Mouse (Mus musculus) layer of hippocampus, postnatal 14 days (tissue): ENCODE measurements around the gene Tbata. TPM values are rescaled to one million over a fixed set of nuclear protein-coding genes. Genes with fewer than 3 reads are reported as not detected.

Experiments used
- DNase-seq, 2 experiments: peaks; one replicate each; pipeline ENCODE4 v3.0.0; 2021 to 2022; ENCODE audit warnings: low spot score in 2 of 2, mixed read lengths in 1 of 2
- total RNA-seq, 2 experiments: library from RNA; stranded (reverse); gene quantifications; 2 replicates each; pipeline ENCODE4 v1.2.3; 2021

Tbata gene
- total RNA-seq, 2 experiments from 2014 or later = 10.8 TPM

- no peak for DNase-seq
Observed at GRCm38 (mm10) chr10:61162366-61162765, 9.4 kb upstream of the Tbata start.

GRCm38 (mm10) chr10:61167333-61168096 is 4.2 kb upstream of the Tbata start:
- no peak for DNase-seq

- no peak for DNase-seq
Observed at GRCm38 (mm10) chr10:61168393-61168792, 3.4 kb upstream of the Tbata start.

DNA sequence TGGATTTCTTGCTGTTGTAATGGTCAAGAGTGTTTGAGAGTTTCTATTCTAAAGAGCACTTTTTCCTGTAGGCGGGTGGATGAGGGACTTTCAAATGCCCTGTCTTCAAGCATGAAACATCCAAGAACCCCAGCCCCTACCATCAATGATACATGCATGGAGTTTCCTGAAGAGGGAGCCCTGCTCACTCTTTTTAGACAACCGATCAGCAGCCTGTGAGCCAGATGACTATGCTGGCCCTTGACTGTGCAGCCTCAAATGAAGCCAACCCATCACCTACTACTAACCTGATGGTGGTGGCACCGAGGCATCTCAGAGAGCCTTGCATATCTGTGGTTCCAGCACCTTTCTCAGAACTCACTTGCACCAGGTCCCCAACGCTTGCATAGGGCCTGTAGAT is 742 bp downstream of the Tbata start:
- no peak for DNase-seq

DNA sequence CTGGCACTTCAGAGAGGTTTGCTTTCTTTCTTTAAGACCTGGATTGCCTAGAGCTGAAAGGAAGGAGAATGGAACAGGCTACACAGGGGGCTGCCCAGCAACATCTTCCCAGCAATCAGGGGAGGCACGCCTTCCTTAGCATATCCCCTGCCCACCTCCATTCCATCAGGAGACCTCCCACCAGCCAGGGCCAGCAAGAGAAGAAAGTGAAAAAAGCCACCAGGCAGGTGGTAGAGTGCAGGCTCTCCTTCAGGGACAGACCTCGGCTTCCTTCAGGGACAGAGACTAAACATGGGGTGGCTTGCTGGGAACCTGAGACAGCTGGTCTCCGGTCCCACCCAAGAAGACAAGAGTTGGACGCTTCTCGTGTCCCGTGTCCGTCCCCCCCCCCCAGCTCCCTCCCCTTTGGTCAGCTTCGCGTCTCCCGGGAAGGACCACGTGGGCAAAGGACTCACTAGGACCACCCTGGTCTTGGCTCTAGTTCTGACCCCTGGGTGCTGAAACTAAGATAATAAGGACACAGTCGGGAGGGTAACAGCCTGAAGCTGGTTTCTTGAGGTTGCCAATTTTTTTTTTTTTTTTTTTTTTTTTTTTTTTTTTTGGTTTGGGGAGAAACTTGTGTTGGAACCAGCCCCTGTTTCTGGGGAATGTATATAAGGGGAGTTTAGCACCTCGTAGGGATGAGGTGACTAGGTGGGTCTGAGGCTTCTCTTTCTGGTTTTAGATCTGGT is 3.1 kb downstream of the Tbata start:
- no peak for DNase-seq

DNA sequence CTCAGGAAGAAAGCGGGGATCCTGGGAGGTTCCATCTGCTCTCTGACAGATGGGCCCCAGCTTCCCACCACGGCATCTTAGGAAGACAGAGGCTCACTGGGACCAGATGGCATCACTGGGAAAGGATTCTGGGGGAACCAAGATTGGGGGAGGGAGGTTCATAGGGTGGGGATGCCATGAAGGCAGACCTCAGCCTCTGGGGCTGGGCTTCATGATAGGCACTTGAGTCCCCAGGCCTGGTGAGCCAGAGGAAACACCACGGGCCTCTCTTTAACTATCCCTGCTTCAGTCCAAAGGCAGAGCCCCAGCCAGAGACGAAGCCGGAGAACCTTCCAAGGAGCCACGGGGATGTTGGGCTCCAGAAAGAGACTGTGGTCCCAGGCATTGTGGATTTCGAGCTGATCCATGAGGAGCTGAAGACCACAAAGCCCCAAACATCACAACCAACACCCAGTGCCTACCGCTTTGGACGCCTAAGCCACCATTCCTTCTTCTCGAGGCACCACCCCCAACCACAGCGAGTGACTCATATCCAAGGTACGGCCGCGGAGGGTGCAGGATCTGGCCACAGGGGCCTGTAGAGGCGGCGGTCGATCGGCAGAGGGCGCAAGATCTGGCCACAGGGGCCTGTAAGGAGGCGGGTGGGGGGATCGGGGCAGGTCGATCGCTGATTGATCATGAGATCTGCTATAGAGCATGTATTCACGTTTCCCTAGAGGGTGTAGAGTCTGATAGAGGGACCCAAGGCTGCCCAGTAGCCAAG is 3.9 kb downstream of the Tbata start:
- DNase-seq = peak; percentile 28 to 42

DNA sequence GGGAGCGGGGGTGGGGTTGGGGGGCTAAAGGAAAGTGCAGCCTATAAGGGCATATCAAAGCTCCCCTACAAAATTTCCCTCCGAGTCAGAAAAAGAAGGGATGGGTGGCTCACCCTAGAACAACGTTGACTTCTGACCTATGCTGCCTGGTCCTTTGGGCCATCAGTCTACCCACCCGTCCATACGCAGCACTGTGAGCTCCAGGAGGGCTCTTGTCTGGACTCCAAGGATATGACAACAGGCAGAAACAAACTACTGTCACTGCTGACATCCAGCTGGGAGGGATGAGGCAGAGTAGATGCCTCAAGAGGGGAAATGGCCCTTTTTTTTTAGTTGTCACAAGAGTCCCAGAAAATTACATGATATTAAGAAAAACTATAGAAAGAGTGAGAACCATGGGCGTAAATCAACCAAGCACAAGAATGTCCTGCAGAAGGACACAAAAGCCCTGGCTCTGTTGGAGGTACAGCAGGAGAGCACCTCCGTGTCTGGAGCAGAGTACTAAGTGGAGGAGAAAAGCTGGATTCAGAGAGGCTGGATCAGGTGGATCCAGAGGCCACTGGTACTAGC is 4.6 kb downstream of the Tbata start:
- DNase-seq = no peak

- DNase-seq = no peak
Observed at GRCm38 (mm10) chr10:61177751-61178150, 6.0 kb downstream of the Tbata start.

DNA sequence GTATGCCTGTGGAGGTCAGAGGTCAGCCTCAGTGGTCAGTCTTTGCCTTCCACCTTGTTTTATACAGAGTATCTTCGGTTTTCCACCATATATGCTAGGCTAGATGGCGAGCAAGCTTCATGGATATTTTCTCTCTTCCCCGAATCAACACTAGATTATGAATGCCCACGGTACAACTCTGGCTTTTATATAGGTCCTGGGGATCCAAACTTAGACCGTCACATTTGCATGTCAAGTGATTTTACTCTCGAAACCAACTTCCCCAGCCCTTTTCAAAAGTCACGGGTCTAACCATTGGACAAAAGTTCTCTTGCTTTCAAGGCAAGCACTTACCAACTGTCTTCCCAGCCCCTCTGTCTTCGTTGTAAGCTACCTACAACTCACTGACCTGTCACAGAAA is 6.9 kb downstream of the Tbata start:
- DNase-seq = no peak

- no peak for DNase-seq
Observed at GRCm38 (mm10) chr10:61179927-61180326, 8.2 kb downstream of the Tbata start.

GRCm38 (mm10) chr10:61187001-61187400 is 15.2 kb downstream of the Tbata start:
- DNase-seq = no peak

DNA sequence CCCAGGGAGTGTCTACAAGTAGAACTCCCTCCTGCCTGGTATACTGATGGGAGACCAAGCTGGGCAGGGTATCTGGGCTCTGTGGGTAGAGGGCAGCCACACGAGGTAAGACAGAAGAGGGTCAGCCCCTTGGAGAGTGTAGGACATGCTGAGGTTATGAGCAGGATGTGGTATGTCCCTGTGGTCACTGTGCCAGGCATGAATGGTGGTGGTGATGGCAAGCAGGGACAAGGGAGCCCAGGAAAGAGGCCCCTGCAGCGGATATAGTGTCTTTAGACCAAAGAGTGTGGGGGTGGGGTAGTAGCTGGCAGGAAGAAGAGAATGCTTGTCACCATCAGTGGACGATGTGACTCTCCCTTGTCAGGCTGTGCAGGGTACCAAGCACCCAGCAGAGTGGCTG is 16.3 kb downstream of the Tbata start:
- DNase-seq = no peak

DNA sequence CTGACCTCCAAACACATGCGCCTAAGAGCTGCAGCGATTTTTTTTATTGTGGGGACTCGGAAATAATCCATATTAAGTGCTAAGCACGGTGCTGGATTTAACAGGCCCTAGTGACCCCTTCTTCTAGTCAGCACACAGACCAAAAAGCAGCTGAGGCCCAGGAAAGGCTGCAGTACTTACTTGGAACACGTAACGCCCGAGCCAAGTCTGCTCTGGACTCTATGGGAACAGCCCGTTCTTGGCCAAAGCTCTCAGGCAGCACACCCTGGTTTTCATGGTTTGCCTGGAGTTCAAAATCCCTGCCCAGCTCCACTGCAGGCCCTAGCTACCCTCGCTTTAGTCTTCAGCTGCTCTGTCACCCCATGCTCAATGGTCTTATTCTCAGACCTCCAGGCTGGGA is 22.9 kb downstream of the Tbata start:
- DNase-seq = no peak

- no peak for DNase-seq
Observed at GRCm38 (mm10) chr10:61195216-61195615, 23.5 kb downstream of the Tbata start.

DNA sequence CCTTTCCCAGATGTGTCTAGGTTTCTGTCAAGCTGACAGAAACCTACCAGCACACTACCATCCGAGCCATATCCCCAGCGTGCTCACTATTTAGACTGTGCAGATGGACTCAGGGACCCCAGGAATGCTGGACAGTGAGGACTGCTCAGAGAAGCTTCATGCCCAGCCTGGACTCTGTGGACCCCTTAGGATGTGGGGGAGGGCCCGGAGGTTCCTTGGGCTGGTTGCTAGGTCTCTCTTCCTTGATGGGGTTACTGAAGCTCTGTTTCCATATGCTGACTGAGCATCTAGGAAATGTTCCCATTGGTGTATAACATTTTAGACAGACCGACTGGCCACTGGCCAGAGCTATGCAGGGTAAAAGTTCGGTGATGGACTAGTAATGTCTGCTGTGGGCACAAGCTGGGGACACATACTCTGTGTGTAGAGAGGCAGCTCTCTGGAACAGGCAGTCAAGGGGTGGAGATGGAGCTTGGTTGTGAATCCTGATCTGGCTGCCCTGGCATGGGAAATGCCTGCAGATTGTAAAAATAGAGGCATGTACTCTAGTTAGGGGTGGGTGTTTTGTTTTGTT is 24.1 kb downstream of the Tbata start:
- no peak for DNase-seq

DNA sequence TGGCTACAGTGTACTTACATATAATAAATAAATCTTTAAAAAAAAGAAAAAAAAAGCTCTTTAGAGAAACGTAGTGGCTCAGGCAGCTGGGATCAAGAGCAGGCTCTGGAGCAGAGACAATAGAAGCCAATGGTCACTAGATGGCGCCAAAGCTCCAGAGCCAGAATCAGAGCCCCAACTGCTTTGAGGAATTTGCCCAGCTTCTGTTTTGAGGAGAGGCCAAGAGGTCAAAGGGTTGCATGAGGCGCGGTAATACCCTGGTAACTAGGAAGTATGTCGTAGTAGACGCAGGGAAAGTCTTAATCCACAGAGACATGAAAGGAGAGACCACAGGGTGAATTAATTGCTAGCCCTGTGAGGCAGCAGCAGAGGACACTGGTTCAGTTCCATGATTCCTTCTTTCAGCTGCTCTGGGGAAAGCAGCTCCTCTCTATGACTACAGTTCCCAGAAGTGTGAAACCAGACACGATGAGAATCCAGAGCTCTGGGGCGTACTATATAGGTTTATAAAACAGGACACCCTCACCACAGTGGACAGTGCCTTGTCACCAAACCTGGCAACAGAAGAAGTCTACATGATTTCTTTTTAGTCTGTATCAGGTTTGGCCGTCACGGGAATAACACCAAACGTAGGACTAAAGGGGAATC is 27.9 kb downstream of the Tbata start:
- peak; percentile 77 to 78 for DNase-seq

DNA sequence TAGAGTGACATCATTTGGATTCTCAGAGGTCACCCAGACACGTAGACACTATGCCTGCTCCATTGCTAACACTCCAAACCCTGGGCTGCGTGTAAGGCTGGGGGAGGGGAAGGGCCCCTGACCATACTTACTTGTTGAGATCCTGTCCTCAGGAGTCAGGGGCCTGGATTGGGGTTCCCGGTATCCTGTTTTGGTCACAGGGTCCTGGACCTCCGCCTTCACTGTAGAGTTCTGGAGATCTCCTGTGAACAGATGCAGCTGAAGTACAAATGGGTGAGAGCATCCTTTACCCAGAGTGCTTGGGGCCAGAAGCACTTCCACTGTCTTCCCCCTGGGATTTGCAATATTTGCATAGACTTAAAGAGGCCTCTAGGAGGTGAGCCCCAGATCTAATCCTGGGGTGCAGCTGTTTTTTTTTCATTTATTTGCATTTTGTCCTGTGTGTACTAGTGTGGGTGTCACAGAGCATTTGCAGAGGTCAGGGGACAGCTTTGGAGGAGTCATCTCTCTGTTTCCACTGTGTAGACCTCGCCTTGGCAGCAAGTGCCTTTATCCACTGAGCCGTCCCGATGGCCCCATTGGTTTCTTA is 28.6 kb downstream of the Tbata start:
- DNase-seq = no peak

- DNase-seq = no peak
Observed at GRCm38 (mm10) chr10:61200998-61201397, 29.2 kb downstream of the Tbata start.

DNA sequence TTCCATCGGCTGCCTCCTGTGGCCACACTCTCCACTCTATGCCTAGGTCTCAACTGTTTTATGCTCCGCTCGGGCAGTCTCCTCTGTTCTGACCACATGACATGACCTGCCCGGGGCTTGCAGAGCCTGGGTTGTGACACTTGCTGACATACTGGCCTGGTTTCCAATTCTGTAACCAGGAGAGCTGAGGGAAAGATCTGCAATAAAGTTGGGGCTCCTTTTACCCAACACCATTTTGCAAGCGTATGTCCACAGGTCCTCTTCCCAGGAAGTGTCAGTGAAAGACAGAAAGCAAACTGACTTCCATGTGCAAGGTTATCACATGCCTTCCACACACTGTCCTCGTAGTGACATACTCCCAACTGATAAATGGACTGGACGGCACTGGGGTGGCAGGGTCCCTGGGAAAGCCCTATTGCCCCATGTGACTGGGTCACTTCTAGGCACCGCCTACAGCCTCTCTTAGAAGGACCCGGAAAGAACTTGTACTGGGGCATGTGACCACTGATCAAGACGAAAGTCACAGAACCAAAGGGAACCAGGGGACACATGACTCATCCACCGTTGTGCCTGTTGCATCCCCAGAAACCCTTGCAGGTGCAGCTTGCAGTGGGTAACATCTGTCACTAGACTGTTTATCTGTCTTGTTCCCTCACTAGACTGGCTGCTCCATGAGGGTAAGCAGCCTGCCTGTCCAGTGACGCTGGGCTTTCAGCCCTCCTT is 30.0 kb downstream of the Tbata start:
- DNase-seq = no peak

- DNase-seq = no peak
Observed at GRCm38 (mm10) chr10:61203930-61204329, 32.2 kb downstream of the Tbata start.
